ENCODE assay signal across 8 mouse cellular contexts in the genomic region with DNA sequence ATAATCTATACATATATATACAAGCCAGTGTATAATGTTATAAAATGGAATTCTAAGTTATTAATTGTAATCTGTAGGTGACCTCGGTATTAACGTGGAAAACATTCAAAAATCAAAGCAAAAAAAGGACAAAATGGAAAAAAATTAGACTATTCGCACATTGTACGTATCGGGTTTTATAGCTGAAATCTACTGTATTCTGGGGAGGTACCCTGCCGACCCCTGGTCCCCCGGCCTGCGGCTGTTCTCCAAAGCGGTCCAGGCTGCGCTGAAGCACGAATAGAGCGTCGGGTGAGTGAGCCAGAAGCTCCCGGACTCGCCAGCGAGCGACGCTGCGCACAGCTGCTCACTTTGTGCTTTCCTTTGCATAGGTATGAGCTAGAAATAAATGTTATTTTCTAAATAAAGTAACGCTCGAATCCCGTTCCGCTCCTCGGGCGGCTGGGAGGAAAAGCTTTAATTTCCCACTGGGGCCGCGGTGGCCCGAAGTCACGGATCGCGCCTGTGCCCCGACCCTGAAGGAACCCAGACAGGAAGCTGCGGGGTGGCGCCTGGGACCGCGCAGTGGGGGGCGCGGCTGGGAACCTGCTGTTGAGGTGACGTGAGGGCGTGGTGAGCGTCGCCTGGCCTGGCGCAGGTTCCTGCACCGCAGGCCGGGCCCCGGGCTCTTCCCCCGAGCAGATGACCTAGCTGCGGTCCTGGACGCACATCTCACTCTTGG. TPM values are rescaled to one million over a fixed set of nuclear protein-coding genes. Genes with fewer than 3 reads are reported as not detected.
DNase-seq lines count a peak whose midpoint lies in the region; ATAC-seq lines count a peak whose summit lies in the region.

No protein-coding gene starts in this region.

- no peaks in the 10 kb centered on the region for H3K9me3 ChIP-seq in embryonic facial prominence, embryonic 11.5 days (replicated peaks; ENCODE audit: control insufficient read depth, low read length)
- H3K9me3 ChIP-seq in hindbrain, embryonic 11.5 days (ENCODE audit: control insufficient read depth, low read length): no peaks in the 10 kb centered on the region

- H3K4me1 ChIP-seq in embryonic facial prominence, embryonic 11.5 days (ENCODE audit: control insufficient read depth, insufficient read depth, low read length): peaks cover 2% of the 10 kb centered on the region
- H3K4me1 ChIP-seq in hindbrain, embryonic 11.5 days (replicated peaks; ENCODE audit: control insufficient read depth, insufficient read depth, low read length): peaks cover 14% of the 10 kb centered on the region

- no peak overlapping the region for H3K4me3 ChIP-seq in embryonic facial prominence, embryonic 11.5 days (ENCODE audit: low read depth, low read length)
- H3K4me3 ChIP-seq in hindbrain, embryonic 11.5 days (ENCODE audit: low read depth, low read length): no peak overlapping the region

- no peaks in the 10 kb centered on the region for H3K36me3 ChIP-seq in embryonic facial prominence, embryonic 11.5 days (replicated peaks; ENCODE audit: control insufficient read depth, insufficient read depth, low read depth, low read length)
- no peaks in the 10 kb centered on the region for H3K36me3 ChIP-seq in hindbrain, embryonic 11.5 days (ENCODE audit: control insufficient read depth, insufficient read depth, low read length)

- no peak overlapping the region for H3K9ac ChIP-seq in embryonic facial prominence, embryonic 11.5 days (replicated peaks; ENCODE audit: low read length)
- H3K9ac ChIP-seq in hindbrain, embryonic 11.5 days (ENCODE audit: low read depth, low read length): no peak overlapping the region

- under 1% methylated on average over 49 of the region's 49 CpGs for WGBS in embryonic facial prominence, embryonic 11.5 days
- under 1% methylated on average over 49 of the region's 49 CpGs for WGBS in hindbrain, embryonic 11.5 days

- intact Hi-C loops in left cerebral cortex, postnatal 25 days (cut with DNase I): loop anchor here (2.0 to 5.0 kb wide), 2 partner anchors 304 to 327 kb away; no protein-coding TSS in a partner anchor

- no peak overlapping the region for H3K27ac ChIP-seq in embryonic facial prominence, embryonic 11.5 days (replicated peaks; ENCODE audit: low read depth, low read length)
- H3K27ac ChIP-seq in hindbrain, embryonic 11.5 days (ENCODE audit: low read depth, low read length): no peak overlapping the region

- H3K4me2 ChIP-seq in embryonic facial prominence, embryonic 11.5 days (ENCODE audit: low read depth, low read length): no peak overlapping the region; the same call in 1 of the 2 replicates
- no peak overlapping the region for H3K4me2 ChIP-seq in hindbrain, embryonic 11.5 days (replicated peaks; ENCODE audit: low read depth, low read length)

- no peak for ATAC-seq in embryonic facial prominence, embryonic 11.5 days (replicated peaks; ENCODE audit: insufficient number of reproducible peaks, low FRiP score, low TSS enrichment, low read depth)
- no peak for ATAC-seq in hindbrain, embryonic 11.5 days (ENCODE audit: low FRiP score)

- peak; percentile 8 to 16 for DNase-seq in layer of hippocampus, postnatal 36 days
- no peak for DNase-seq in layer of hippocampus, adult 9-10 months (ENCODE audit: low spot score)
- DNase-seq in embryonic facial prominence, embryonic 11.5 days (ENCODE audit: low spot score): peak; percentile 44
- DNase-seq in hindbrain, embryonic 11.5 days (ENCODE audit: low spot score): peak; percentile 65
- peak; percentile 64 for DNase-seq in neural tube, embryonic 10.5 days (ENCODE audit: extremely low spot score, low spot score)
- no peak for DNase-seq in left cerebral cortex, postnatal 25 days (ENCODE audit: low spot score in 2 of 2)
- DNase-seq in left cerebral cortex, adult 9 months (ENCODE audit: low spot score in 2 of 2): no peak
- DNase-seq in natural killer cell, adult 2 months (ENCODE audit: low spot score in 2 of 2): no peak

- peaks cover 79% of the 10 kb centered on the region for H3K27me3 ChIP-seq in embryonic facial prominence, embryonic 11.5 days (ENCODE audit: control insufficient read depth, insufficient read depth, low read length)
- peaks cover 96% of the 10 kb centered on the region for H3K27me3 ChIP-seq in hindbrain, embryonic 11.5 days (ENCODE audit: control insufficient read depth, insufficient read depth, low read length)

RNA-seq across cellular contexts. Expression of a gene that starts 5.6 kb away (rescaled TPM):
- total RNA-seq in layer of hippocampus, postnatal 36 days (2021): 1 to 10 TPM; 4.2 to 4.9 TPM
- polyA plus RNA-seq in embryonic facial prominence, embryonic 11.5 days (2014; fragmentation: Nextera tagmentation; extraction: Ambion mirVana): 0.86 and 1.3 TPM in 2 replicates
- polyA plus RNA-seq in hindbrain, embryonic 11.5 days (2014; fragmentation: Nextera tagmentation; extraction: Ambion mirVana): 0.08 and 0.14 TPM in 2 replicates
- total RNA-seq in left cerebral cortex, postnatal 25 days (2021): 1 to 10 TPM; 2.3 to 2.8 TPM

Comparison
In these comparisons a context has a peak if more than half of its experiments do, and no peak if none do; other contexts are left out.
1. DNase-seq: peak in layer of hippocampus, postnatal 36 days (2 of 2), embryonic facial prominence, embryonic 11.5 days (single experiment), hindbrain, embryonic 11.5 days (single experiment) and neural tube, embryonic 10.5 days (single experiment); none in layer of hippocampus, adult 9-10 months (single experiment), left cerebral cortex, postnatal 25 days (0 of 2), left cerebral cortex, adult 9 months (0 of 2) and natural killer cell, adult 2 months (0 of 2).